Mouse (Mus musculus) heart, adult 2 months (tissue): ENCODE data around the gene Tmem30c.

ENCODE experiments used
- CTCF ChIP-seq: fragments of 200-600 bp; IDR thresholded peaks from 2 replicates; pipeline ENCODE4 v1.8.1; 2022; ENCODE audit warnings: antibody characterized with exemption, mild to moderate bottlenecking, moderate library complexity
- EP300 ChIP-seq: fragments of 200-500 bp; IDR thresholded peaks from 2 replicates; pipeline ENCODE4 v1.6.1; 2011; ENCODE audit warnings: low read depth, low read length, control low read depth; ENCODE audit not compliant: insufficient read depth
- POLR2A ChIP-seq: fragments of 200-500 bp; IDR thresholded peaks from 2 replicates; pipeline ENCODE4 v1.6.1; 2011; ENCODE audit warnings: mild to moderate bottlenecking, low read depth, low read length, control low read depth; ENCODE audit not compliant: insufficient read depth

DNA sequence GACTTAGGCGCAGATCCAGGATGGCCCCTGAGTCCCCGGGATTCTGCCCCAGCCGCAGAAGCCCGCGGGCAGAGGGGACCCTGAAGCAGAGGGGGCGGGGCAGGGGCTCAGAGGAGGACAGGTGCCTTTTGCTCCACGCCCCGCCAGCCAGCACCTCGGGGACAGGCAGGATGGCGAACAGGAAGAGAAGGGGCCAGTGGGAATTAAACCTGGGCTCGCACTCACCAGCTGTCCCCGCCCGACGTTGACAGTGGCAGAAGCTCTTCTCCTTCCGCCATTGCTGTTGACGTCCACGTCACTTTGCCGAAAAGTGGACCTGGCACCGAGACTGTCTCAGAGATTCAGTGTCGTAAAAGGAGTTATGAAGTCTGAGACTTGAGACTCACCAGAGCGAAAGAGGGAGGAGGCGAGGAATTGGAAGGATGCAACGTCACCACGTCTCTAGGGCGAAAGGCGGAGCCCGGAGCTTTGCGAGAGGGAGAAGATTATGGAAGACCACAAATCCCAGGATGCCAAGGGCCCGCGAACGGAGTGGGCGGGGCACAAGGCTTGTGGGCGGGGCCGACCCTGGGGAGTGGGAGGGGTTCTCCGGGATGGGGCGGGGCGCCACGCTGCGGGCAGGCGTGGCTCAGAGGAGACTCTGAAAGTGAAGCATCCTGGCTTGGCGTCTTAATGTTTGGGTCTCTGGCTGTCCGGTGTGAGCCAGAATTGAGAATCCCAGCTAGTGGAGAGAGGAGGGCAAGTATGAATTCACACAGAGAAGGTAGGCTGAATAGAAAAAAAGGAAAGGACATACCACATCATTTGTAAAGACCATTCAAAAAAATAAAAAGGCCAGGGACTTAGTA, 61.4 kb downstream of the Tmem30c start, which contains the start of gene Tbc1d23:
- TF ChIP-seq POLR2A: peak; percentile 91
- TF ChIP-seq CTCF: no peak
- TF ChIP-seq EP300: peak; percentile 71
